1 mouse cellular context compared by ENCODE assay signal in genomic region chr6:129232005-129232841, GRCm38 (mm10).
TF ChIP-seq lines count a peak whose summit lies in the region.

No protein-coding gene starts in this region.

TF ChIP-seq in CH12.LX, 34 proteins besides CTCF, POLR2A, EP300 and RAD21 (continued from another document):
- TF ChIP-seq ETS1 (conservative IDR thresholded peaks at IDR 0.05; ENCODE audit: low read depth, low read length): no peak
- TF ChIP-seq POLR2AphosphoS2 (IDR thresholded peaks at IDR 0.05; ENCODE audit: low read depth, low read length): peak; percentile 42; the same call in 1 of the 2 replicates
- TF ChIP-seq MAX (IDR thresholded peaks at IDR 0.05; ENCODE audit: low read length): no peak
- no peak for TF ChIP-seq NRF1 (IDR thresholded peaks at IDR 0.05; ENCODE audit: low read depth, low read length)
- no peak for TF ChIP-seq HCFC1 (IDR thresholded peaks at IDR 0.05; ENCODE audit: low read depth, low read length)
- TF ChIP-seq IRF4 (IDR thresholded peaks at IDR 0.05; ENCODE audit: low read depth, low read length): no peak
- TF ChIP-seq KAT2A (IDR thresholded peaks at IDR 0.05; ENCODE audit: insufficient replicate concordance, low read length): no peak
- TF ChIP-seq MXI1 (IDR thresholded peaks at IDR 0.05; ENCODE audit: low read depth, low read length): no peak
- TF ChIP-seq ZMIZ1 (IDR thresholded peaks at IDR 0.05; ENCODE audit: low read depth, low read length): 0 out of 2 replicates have a peak, but pooled peaks have one; percentile 14
